In the genomic region with DNA sequence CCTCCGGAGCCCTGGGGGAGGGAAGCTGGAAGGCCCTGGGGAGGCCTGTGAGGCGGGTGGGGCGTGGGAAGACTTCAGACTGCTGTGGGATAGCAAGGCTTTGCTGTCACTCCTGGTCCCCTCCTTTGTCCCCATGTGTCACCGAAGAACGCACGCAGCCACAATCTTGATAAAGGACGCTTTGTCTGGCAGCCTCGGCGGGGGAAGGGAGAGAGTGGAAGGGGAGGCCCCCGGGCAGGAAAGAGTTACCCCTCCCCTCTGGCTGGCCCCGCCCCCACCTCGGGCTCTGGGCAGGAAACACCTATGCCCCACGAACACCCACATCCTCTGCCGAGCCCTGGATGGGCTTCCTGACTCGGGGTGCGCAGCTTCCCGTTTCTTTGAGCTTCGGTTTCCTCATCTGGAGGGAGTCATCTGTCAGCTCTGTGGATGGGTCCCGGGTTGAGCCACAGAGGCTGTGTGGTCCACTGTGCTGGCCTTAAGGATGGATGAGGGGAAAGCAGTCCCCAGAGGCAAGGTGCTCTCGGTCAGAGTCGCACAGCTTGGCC, we compare ENCODE assay signal across 8 mouse cellular contexts.
A peak's percentile ranks its signal among the peaks of the same experiment; 100 is the strongest.
DNase-seq lines count a peak whose midpoint lies in the region; ATAC-seq and TF ChIP-seq lines count a peak whose summit lies in the region.

No protein-coding gene starts in this region.

- ATAC-seq in CD4-positive, CD25-positive, alpha-beta regulatory T cell, adult 4 months: peak; percentile 88
- ATAC-seq in heart, embryonic 11.5 days (replicated peaks; ENCODE audit: insufficient number of reproducible peaks, low FRiP score, low TSS enrichment): peak; percentile 43
- ATAC-seq in kidney, embryonic 14.5 days (ENCODE audit: low FRiP score, low TSS enrichment): peak; percentile 58

- peak overlapping the region; percentile 58 for H3K4me2 ChIP-seq in heart, embryonic 11.5 days
- peak overlapping the region; percentile 9 for H3K4me2 ChIP-seq in kidney, embryonic 14.5 days (replicated peaks; ENCODE audit: low read depth, low read length)

- under 1% methylated on average over 21 of the region's 21 CpGs for WGBS in bone marrow, adult 2 months
- 1% methylated on average over 20 of the region's 21 CpGs for WGBS in heart, embryonic 11.5 days (ENCODE audit: insufficient replicate concordance)
- 3% methylated on average over 19 of the region's 21 CpGs for WGBS in kidney, embryonic 14.5 days

- no peaks in the 10 kb centered on the region for H3K36me3 ChIP-seq in heart, embryonic 11.5 days (ENCODE audit: control insufficient read depth, insufficient read depth, low read length)
- no peaks in the 10 kb centered on the region for H3K36me3 ChIP-seq in kidney, embryonic 14.5 days (ENCODE audit: control insufficient read depth, insufficient read depth, low read length)

- peak; percentile 46; the same call in 1 of the 2 replicates for TF ChIP-seq POLR2A in bone marrow, adult 2 months (IDR thresholded peaks at IDR 0.05; ENCODE audit: borderline replicate concordance, control insufficient read depth, low read depth, low read length)

- H3K9ac ChIP-seq in heart, embryonic 11.5 days (ENCODE audit: low read depth, low read length): peak overlapping the region; percentile 50
- H3K9ac ChIP-seq in kidney, embryonic 14.5 days (ENCODE audit: low read depth, low read length): peak overlapping the region; percentile 8; the same call in 1 of the 2 replicates

- H3K9me3 ChIP-seq in heart, embryonic 11.5 days (replicated peaks; ENCODE audit: control insufficient read depth, low read length): no peaks in the 10 kb centered on the region
- H3K9me3 ChIP-seq in kidney, embryonic 14.5 days (ENCODE audit: control insufficient read depth, low read length): no peaks in the 10 kb centered on the region

- TF ChIP-seq CTCF in bone marrow, adult 2 months (IDR thresholded peaks at IDR 0.05; ENCODE audit: control insufficient read depth, insufficient read depth, low read length): no peak

- peak overlapping the region; percentile 73 for H3K4me3 ChIP-seq in bone marrow, adult 2 months (replicated peaks; ENCODE audit: control insufficient read depth, low read depth, low read length)
- peak overlapping the region; percentile 19 for H3K4me3 ChIP-seq in heart, embryonic 11.5 days (ENCODE audit: low read depth, low read length)
- H3K4me3 ChIP-seq in kidney, embryonic 14.5 days (ENCODE audit: low read length): peak overlapping the region; percentile 1; the same call in 1 of the 2 replicates

- no peaks in the 10 kb centered on the region for H3K27me3 ChIP-seq in heart, embryonic 11.5 days (ENCODE audit: control insufficient read depth, insufficient read depth, low read length)
- H3K27me3 ChIP-seq in kidney, embryonic 14.5 days (ENCODE audit: control insufficient read depth, insufficient read depth, low read length): peaks cover 18% of the 10 kb centered on the region

- DNase-seq in lung, postnatal 14 days: peak; percentile 64
- peak; percentile 86 for DNase-seq in spleen, adult 18-20 months
- no peak for DNase-seq in layer of hippocampus, postnatal 25 days (ENCODE audit: extremely low spot score in 1 of 2, low spot score in 1 of 2)
- no peak for DNase-seq in cerebellum, adult 11-12 months

- H3K27ac ChIP-seq in bone marrow, adult 2 months (ENCODE audit: control insufficient read depth, insufficient read depth, low read depth, low read length, poor library complexity): peak overlapping the region; percentile 88
- H3K27ac ChIP-seq in heart, embryonic 11.5 days (ENCODE audit: low read depth, low read length): peak overlapping the region; percentile 38
- peak overlapping the region; percentile 47; the same call in 1 of the 2 replicates for H3K27ac ChIP-seq in kidney, embryonic 14.5 days (ENCODE audit: low read depth, low read length)

- H3K4me1 ChIP-seq in bone marrow, adult 2 months (ENCODE audit: control insufficient read depth, insufficient read depth, low read length): peaks cover 17% of the 10 kb centered on the region
- peaks cover 45% of the 10 kb centered on the region for H3K4me1 ChIP-seq in heart, embryonic 11.5 days (ENCODE audit: control insufficient read depth, insufficient read depth, low read length)
- peaks cover 35% of the 10 kb centered on the region for H3K4me1 ChIP-seq in kidney, embryonic 14.5 days (ENCODE audit: control insufficient read depth, insufficient read depth, low read length)

Comparison
In these comparisons a context has a peak if more than half of its experiments do, and no peak if none do; other contexts are left out.
1. H3K27ac ChIP-seq: peak in every context shown above with its lines; median percentile 88 in bone marrow, adult 2 months; 47 in kidney, embryonic 14.5 days; 38 in heart, embryonic 11.5 days.
2. H3K4me3 ChIP-seq: peak in every context shown above with its lines; median percentile 73 in bone marrow, adult 2 months; 19 in heart, embryonic 11.5 days; 1 in kidney, embryonic 14.5 days.
3. DNase-seq: peak in lung, postnatal 14 days (single experiment) and spleen, adult 18-20 months (2 of 2); none in layer of hippocampus, postnatal 25 days (0 of 2) and cerebellum, adult 11-12 months (single experiment).
4. Peak in every context shown above with its lines, with median percentiles within 50 percentile points of each other: ATAC-seq.